Mouse (Mus musculus) midbrain, postnatal 0 days (tissue): ENCODE data around the gene Mt4. TPM values are rescaled to one million over a fixed set of nuclear protein-coding genes. Genes with fewer than 3 reads are reported as not detected.

Source experiments
- ATAC-seq: fragments of 200-750 bp; cut with Nextera tagmentation; 2 replicates; pipeline ENCODE4 v1.8.0; 2017; ENCODE audit warnings: moderate number of reproducible peaks, mild to moderate bottlenecking, moderate TSS enrichment, moderate library complexity; ENCODE audit not compliant: low FRiP score
- DNase-seq: peaks from one replicate; pipeline ENCODE4 v3.0.0-alpha.2; 2015; ENCODE audit warnings: low spot score
- H3K27ac ChIP-seq: fragments of 300-500 bp; sonication (generic); 2 replicates; pipeline ENCODE4 v1.5.1; 2014; ENCODE audit warnings: low read depth, mild to moderate bottlenecking, low read length, mixed read lengths
- H3K27me3 ChIP-seq: fragments of 300-500 bp; sonication (generic); 2 replicates; pipeline ENCODE4 v1.6.1; 2014; ENCODE audit warnings: low read length, control low read depth, mixed read lengths; ENCODE audit not compliant: insufficient read depth
- H3K36me3 ChIP-seq: fragments of 300-500 bp; sonication (generic); 2 replicates; pipeline ENCODE4 v1.6.1; 2014; ENCODE audit warnings: low read length, control low read depth, mixed read lengths; ENCODE audit not compliant: insufficient read depth
- H3K4me1 ChIP-seq: fragments of 300-500 bp; sonication (generic); 2 replicates; pipeline ENCODE4 v1.6.1; 2014; ENCODE audit warnings: mild to moderate bottlenecking, control low read depth, antibody characterized with exemption, low read length, mixed read lengths; ENCODE audit not compliant: insufficient read depth
- H3K4me2 ChIP-seq: fragments of 300-500 bp; sonication (generic); 2 replicates; pipeline ENCODE4 v1.6.1; 2014; ENCODE audit warnings: low read depth, mild to moderate bottlenecking, low read length, mixed read lengths; ENCODE audit not compliant: poor library complexity, severe bottlenecking
- H3K4me3 ChIP-seq: fragments of 300-500 bp; sonication (generic); 2 replicates; pipeline ENCODE4 v1.5.1; 2014; ENCODE audit warnings: low read depth, mild to moderate bottlenecking, low read length, moderate library complexity
- H3K9ac ChIP-seq: fragments of 300-500 bp; sonication (generic); replicated peaks from 2 replicates; pipeline ENCODE4 v1.6.1; 2014; ENCODE audit warnings: mild to moderate bottlenecking, low read length, moderate library complexity, mixed read lengths; ENCODE audit not compliant: poor library complexity, severe bottlenecking
- H3K9me3 ChIP-seq: fragments of 300-500 bp; sonication (generic); 2 replicates; pipeline ENCODE4 v1.6.1; 2016; ENCODE audit warnings: low read length, control low read depth
- CTCF ChIP-seq: IDR thresholded peaks from 2 replicates; pipeline ENCODE4 v1.5.1; 2016; ENCODE audit warnings: antibody characterized with exemption, mild to moderate bottlenecking
- WGBS: fragments of 180-500 bp; shearing (Covaris S2); extraction: QIAGEN DNeasy Blood & Tissue Kit; methylation state at CpG from one replicate; pipeline ENCODE4 v1.1.7; 2014; 5-methylcytosine and 5-hydroxymethylcytosine counted together
- polyA plus RNA-seq: library from polyadenylated mRNA; unstranded; fragments of >200 nt; fragmentation: Nextera tagmentation; extraction: Ambion mirVana; gene quantifications from 2 replicates; pipeline ENCODE4 v1.2.1, GENCODE M21; 2015
- total RNA-seq: library from RNA; depleted of rRNA; stranded (reverse); fragments of >200 nt; gene quantifications from 2 replicates; pipeline ENCODE4 v1.2.3, GENCODE M21; 2014

The Mt4 gene
- total and polyA plus RNA-seq, 2 experiments from 2014 or later, result not detected

- ATAC-seq (no peak), DNase-seq (peak; percentile 29)
- Histone ChIP-seq H3K9ac (peak overlapping the region; percentile 54), H3K4me2 (peak overlapping the region; percentile 52), H3K9me3 (no peaks in the 10 kb centered on the region), H3K27ac (peak overlapping the region; percentile 95), H3K4me1 (peaks cover 4% of the 10 kb centered on the region; the same call in 1 of the 2 replicates), H3K36me3 (no peaks in the 10 kb centered on the region), H3K4me3 (peak overlapping the region; percentile 53; the same call in 1 of the 2 replicates), H3K27me3 (no peaks in the 10 kb centered on the region)
- 45% methylated on average over 4 of the region's 4 CpGs for WGBS
- TF ChIP-seq CTCF, result no peak
These were observed 38.0 kb upstream of the Mt4 start for GRCm38 (mm10) chr8:94098996-94099395.

- H3K9me3 ChIP-seq, result no peaks in the 10 kb centered on the region
- no peaks in the 10 kb centered on the region for H3K27me3 ChIP-seq
- H3K9ac ChIP-seq, result no peak overlapping the region
- no peaks in the 10 kb centered on the region for H3K36me3 ChIP-seq
- 55% methylated on average over 5 of the region's 5 CpGs for WGBS
- H3K4me1 ChIP-seq, result no peaks in the 10 kb centered on the region
- H3K4me2 ChIP-seq, result no peak overlapping the region
- ATAC-seq (no peak), DNase-seq (peak; percentile 50)
- no peak overlapping the region for H3K27ac ChIP-seq
- peak; percentile 46 for TF ChIP-seq CTCF
- no peak overlapping the region for H3K4me3 ChIP-seq
These were observed 32.9 kb upstream of the Mt4 start for GRCm38 (mm10) chr8:94104146-94104545.

DNA sequence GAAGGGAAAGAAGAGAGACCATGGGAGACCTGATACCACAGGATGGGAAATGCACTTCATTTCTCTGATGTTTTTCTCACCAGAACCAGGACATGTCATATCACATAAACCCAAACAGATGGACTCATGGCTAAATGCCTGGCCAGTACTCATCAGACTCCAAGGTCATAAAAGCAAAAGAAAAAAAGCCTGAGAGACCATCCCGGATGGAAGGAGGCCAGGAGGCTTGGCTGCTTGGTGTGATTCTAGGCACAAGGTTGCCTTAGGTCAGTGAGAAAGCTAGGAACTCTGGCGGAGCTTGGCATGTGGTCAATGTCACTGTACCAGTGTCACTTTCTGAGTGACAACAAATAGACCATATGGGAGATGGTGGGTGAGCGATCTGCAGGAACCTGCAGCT, 29.1 kb upstream of the Mt4 start:
- Histone ChIP-seq H3K27ac (no peak overlapping the region), H3K4me3 (no peak overlapping the region), H3K4me2 (no peak overlapping the region), H3K36me3 (no peaks in the 10 kb centered on the region), H3K4me1 (no peaks in the 10 kb centered on the region), H3K9me3 (no peaks in the 10 kb centered on the region), H3K27me3 (no peaks in the 10 kb centered on the region), H3K9ac (no peak overlapping the region)
- DNase-seq, result peak; percentile 1
- ATAC-seq, result no peak
- WGBS, result 85% methylated on average over 3 of the region's 3 CpGs
- no peak for TF ChIP-seq CTCF

- ATAC-seq, result no peak
- Histone ChIP-seq H3K9ac (no peak overlapping the region), H3K4me1 (no peaks in the 10 kb centered on the region), H3K27ac (no peak overlapping the region), H3K36me3 (no peaks in the 10 kb centered on the region), H3K9me3 (no peaks in the 10 kb centered on the region), H3K4me2 (no peak overlapping the region), H3K27me3 (no peaks in the 10 kb centered on the region), H3K4me3 (no peak overlapping the region)
- no peak for TF ChIP-seq CTCF
- no peak for DNase-seq
- WGBS, result 80% methylated on average over 6 of the region's 6 CpGs
These were observed 27.6 kb upstream of the Mt4 start for GRCm38 (mm10) chr8:94109396-94109795.

DNA sequence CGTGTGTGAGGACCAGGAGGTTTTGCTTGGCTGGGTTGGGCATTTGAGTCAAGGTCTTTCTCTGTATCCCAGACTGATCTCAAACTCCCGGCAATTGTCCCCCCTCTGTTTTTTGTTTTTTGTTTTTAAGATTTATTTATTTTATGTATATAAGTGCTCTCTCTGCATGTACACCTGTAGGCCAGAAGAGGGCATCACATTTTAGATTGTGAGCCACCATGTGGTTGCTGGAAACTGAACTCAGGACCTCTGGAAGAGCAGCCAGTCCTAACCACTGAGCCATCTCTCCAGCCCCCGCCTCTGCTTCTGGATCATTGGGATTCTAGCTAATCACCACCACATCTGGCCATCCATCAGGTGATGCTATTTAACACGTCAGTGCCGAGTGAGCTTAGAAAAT, 27.2 kb upstream of the Mt4 start:
- no peak for ATAC-seq
- WGBS, result 80% methylated on average over 5 of the region's 5 CpGs
- DNase-seq, result no peak

GRCm38 (mm10) chr8:94110526-94111177, 26.3 kb upstream of the Mt4 start:
- Histone ChIP-seq H3K9me3 (no peaks in the 10 kb centered on the region), H3K4me2 (no peak overlapping the region), H3K27ac (no peak overlapping the region), H3K4me3 (no peak overlapping the region), H3K36me3 (no peaks in the 10 kb centered on the region), H3K27me3 (no peaks in the 10 kb centered on the region), H3K9ac (no peak overlapping the region), H3K4me1 (no peaks in the 10 kb centered on the region)
- DNase-seq, result no peak
- no peak for TF ChIP-seq CTCF
- no peak for ATAC-seq
- WGBS, result 60% methylated on average over 6 of the region's 6 CpGs

More for the DNA sequence above, 27.2 kb upstream of the Mt4 start:
- no peak overlapping the region for H3K4me2 ChIP-seq
- no peaks in the 10 kb centered on the region for H3K36me3 ChIP-seq
- H3K4me3 ChIP-seq, result no peak overlapping the region
- no peaks in the 10 kb centered on the region for H3K4me1 ChIP-seq
- TF ChIP-seq CTCF, result peak; percentile 28
- H3K9me3 ChIP-seq, result no peaks in the 10 kb centered on the region
- no peak overlapping the region for H3K27ac ChIP-seq
- no peak overlapping the region for H3K9ac ChIP-seq
- no peaks in the 10 kb centered on the region for H3K27me3 ChIP-seq
